In the genomic region with DNA sequence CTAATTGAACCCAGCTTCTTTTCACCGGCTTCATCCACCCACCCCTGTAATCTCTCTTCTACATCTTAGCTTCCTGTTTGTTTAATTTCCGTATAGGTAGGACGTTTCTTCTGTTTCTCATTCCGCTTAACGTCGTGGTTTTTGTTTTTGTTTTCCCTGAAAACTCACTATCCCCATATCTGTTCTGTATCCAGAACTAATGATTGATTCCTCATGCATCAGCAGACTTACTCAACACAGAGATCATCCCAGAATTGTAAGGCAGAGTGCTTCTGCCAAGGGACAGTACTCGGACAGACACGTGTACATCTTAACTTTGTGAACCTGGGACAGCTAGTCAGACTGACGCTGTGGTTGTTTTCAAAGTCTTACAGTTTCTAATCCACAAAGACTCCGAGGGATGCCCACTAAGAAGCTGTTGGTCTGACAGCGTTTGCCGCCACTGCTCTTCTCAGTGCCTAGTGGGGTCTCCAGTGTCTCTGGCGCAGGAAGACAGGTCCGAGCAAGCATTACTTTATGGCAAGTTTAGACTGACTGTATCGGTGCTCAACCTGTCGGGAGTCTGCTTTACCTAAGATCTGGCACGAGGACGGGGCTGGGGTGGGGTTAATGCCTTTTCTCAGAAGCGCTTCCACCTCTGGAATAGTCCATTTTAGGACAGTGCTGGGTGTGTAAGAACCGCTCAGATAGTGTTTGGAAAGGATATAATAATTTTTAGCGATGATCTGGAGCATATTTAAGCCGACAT, we compare ENCODE assay signal across 8 mouse cellular contexts. TPM values are rescaled to one million over a fixed set of nuclear protein-coding genes. Genes with fewer than 3 reads are reported as not detected.
DNase-seq lines count a peak whose midpoint lies in the region; ATAC-seq lines count a peak whose summit lies in the region.

No protein-coding gene starts in this region.

- 0 out of 2 replicates have a peak, but pooled peaks cover 5% of the 10 kb centered on the region for H3K4me1 ChIP-seq in forebrain, embryonic 14.5 days (ENCODE audit: control insufficient read depth, insufficient read depth, low read length)
- peaks cover 23% of the 10 kb centered on the region for H3K4me1 ChIP-seq in limb, embryonic 13.5 days

- H3K27me3 ChIP-seq in forebrain, embryonic 14.5 days (replicated peaks; ENCODE audit: control insufficient read depth, insufficient read depth, low read length), result peaks cover 18% of the 10 kb centered on the region
- H3K27me3 ChIP-seq in limb, embryonic 13.5 days, result peaks cover 31% of the 10 kb centered on the region

- H3K9me3 ChIP-seq in forebrain, embryonic 14.5 days (replicated peaks; ENCODE audit: control insufficient read depth, low read length), result no peaks in the 10 kb centered on the region
- no peaks in the 10 kb centered on the region for H3K9me3 ChIP-seq in limb, embryonic 13.5 days

- 0 out of 2 replicates have a peak, but pooled peaks have one; percentile 11 for ATAC-seq in frontal cortex, adult (ENCODE audit: low TSS enrichment)
- ATAC-seq in forebrain, embryonic 14.5 days, result no peak
- ATAC-seq in limb, embryonic 13.5 days (ENCODE audit: low FRiP score, low read depth), result peak; percentile 40; the same call in 1 of the 2 replicates

- peak overlapping the region; percentile 29 for H3K4me3 ChIP-seq in forebrain, embryonic 14.5 days (ENCODE audit: low read depth, low read length)
- peak overlapping the region; percentile 45 for H3K4me3 ChIP-seq in limb, embryonic 13.5 days

- H3K36me3 ChIP-seq in forebrain, embryonic 14.5 days (ENCODE audit: control insufficient read depth, insufficient read depth, low read length), result no peaks in the 10 kb centered on the region
- no peaks in the 10 kb centered on the region for H3K36me3 ChIP-seq in limb, embryonic 13.5 days

- no peak for DNase-seq in frontal cortex, postnatal 10 days (ENCODE audit: low spot score in 2 of 2)
- peak; percentile 26 for DNase-seq in R1 (ENCODE audit: low read depth, low spot score)
- peak; percentile 8 for DNase-seq in forebrain, embryonic 14.5 days (ENCODE audit: low spot score)
- DNase-seq in neural tube, embryonic 10.5 days (ENCODE audit: extremely low spot score, low spot score), result peak; percentile 29
- no peak for DNase-seq in spleen, adult 12 weeks (ENCODE audit: low spot score)
- DNase-seq in gastrocnemius, postnatal 25 days, result no peak

- 6% methylated on average over 22 of the region's 22 CpGs for WGBS in forebrain, embryonic 14.5 days
- WGBS in limb, embryonic 13.5 days, result 4% methylated on average over 22 of the region's 22 CpGs

- peak overlapping the region; percentile 35 for H3K9ac ChIP-seq in forebrain, embryonic 14.5 days (ENCODE audit: low read length)
- H3K9ac ChIP-seq in limb, embryonic 13.5 days, result peak overlapping the region; percentile 60

- peak overlapping the region; percentile 58 for H3K4me2 ChIP-seq in forebrain, embryonic 14.5 days (ENCODE audit: low read length)
- peak overlapping the region; percentile 79 for H3K4me2 ChIP-seq in limb, embryonic 13.5 days (replicated peaks)

- H3K27ac ChIP-seq in forebrain, embryonic 14.5 days (ENCODE audit: low read depth, low read length), result no peak overlapping the region
- H3K27ac ChIP-seq in limb, embryonic 13.5 days, result no peak overlapping the region

RNA-seq across cellular contexts. Expression of a gene that starts 0.7 kb away (rescaled TPM):
- 0.70 and 0.85 TPM in 2 replicates for polyA plus RNA-seq in forebrain, embryonic 14.5 days (2014; fragmentation: Nextera tagmentation; extraction: Ambion mirVana)
- polyA plus RNA-seq in limb, embryonic 13.5 days (2015; fragmentation: Nextera tagmentation; extraction: Ambion mirVana), result 4.3 and 5.1 TPM in 2 replicates
- 1 to 10 TPM; 1.6 to 3.3 TPM for total RNA-seq in gastrocnemius, postnatal 25 days (2021)

Comparison
In these comparisons a context has a peak if more than half of its experiments do, and no peak if none do; other contexts are left out.
1. DNase-seq: peak in R1 (single experiment), forebrain, embryonic 14.5 days (single experiment) and neural tube, embryonic 10.5 days (single experiment); none in frontal cortex, postnatal 10 days (0 of 2), spleen, adult 12 weeks (single experiment) and gastrocnemius, postnatal 25 days (single experiment).